Mouse (Mus musculus): Measurements from ENCODE around the gene Hopx.

Gene Hopx

GRCm38 (mm10) chr5:77114817-77115731 is at the start of gene Hopx:
Gene Hopx (minus strand): TSS chr5:77115121.
- peak; percentile 66 to 87 for DNase-seq (ENCODE audit: low spot score in 2 of 2)

GRCm38 (mm10) chr5:77163597-77163996 is 48.7 kb upstream of the Hopx start:
- DNase-seq (ENCODE audit: low spot score in 2 of 2), result no peak

GRCm38 (mm10) chr5:77162566-77162965 is 47.6 kb upstream of the Hopx start:
- no peak for DNase-seq (ENCODE audit: low spot score in 2 of 2)

GRCm38 (mm10) chr5:77157777-77158540 is 43.0 kb upstream of the Hopx start:
- peak; percentile 35 to 63 for DNase-seq (ENCODE audit: low spot score in 2 of 2)

GRCm38 (mm10) chr5:77156938-77157337 is 42.0 kb upstream of the Hopx start:
- no peak for DNase-seq (ENCODE audit: low spot score in 2 of 2)

GRCm38 (mm10) chr5:77155526-77155925 is 40.6 kb upstream of the Hopx start:
- DNase-seq (ENCODE audit: low spot score in 2 of 2), result no peak

GRCm38 (mm10) chr5:77154812-77155211 is 39.9 kb upstream of the Hopx start:
- peak in 1 of 2 experiments; percentile 26 for DNase-seq (ENCODE audit: low spot score in 2 of 2)

GRCm38 (mm10) chr5:77151738-77152137 is 36.8 kb upstream of the Hopx start:
- DNase-seq (ENCODE audit: low spot score in 2 of 2), result no peak

GRCm38 (mm10) chr5:77151075-77151474 is 36.2 kb upstream of the Hopx start:
- no peak for DNase-seq (ENCODE audit: low spot score in 2 of 2)

- no peak for DNase-seq (ENCODE audit: low spot score in 2 of 2)
These were observed 33.2 kb upstream of the Hopx start for GRCm38 (mm10) chr5:77148021-77148621.

- no peak for DNase-seq (ENCODE audit: low spot score in 2 of 2)
These were observed 31.7 kb upstream of the Hopx start for GRCm38 (mm10) chr5:77146459-77147170.

- DNase-seq (ENCODE audit: low spot score in 2 of 2), result no peak
These were observed 29.7 kb upstream of the Hopx start for GRCm38 (mm10) chr5:77144647-77145046.

- peak; percentile 40 to 46 for DNase-seq (ENCODE audit: low spot score in 2 of 2)
These were observed 28.2 kb upstream of the Hopx start for GRCm38 (mm10) chr5:77143076-77143475.

- DNase-seq (ENCODE audit: low spot score in 2 of 2), result no peak
These were observed 26.4 kb upstream of the Hopx start for GRCm38 (mm10) chr5:77141336-77141735.

- no peak for DNase-seq (ENCODE audit: low spot score in 2 of 2)
These were observed 25.9 kb upstream of the Hopx start for GRCm38 (mm10) chr5:77140861-77141260.

- DNase-seq (ENCODE audit: low spot score in 2 of 2), result peak in 1 of 2 experiments; percentile 19
These were observed 25.2 kb upstream of the Hopx start for GRCm38 (mm10) chr5:77140108-77140507.

- no peak for DNase-seq (ENCODE audit: low spot score in 2 of 2)
These were observed 22.9 kb upstream of the Hopx start for GRCm38 (mm10) chr5:77137701-77138265.

GRCm38 (mm10) chr5:77136684-77137224 is 21.8 kb upstream of the Hopx start:
- DNase-seq (ENCODE audit: low spot score in 2 of 2), result no peak

GRCm38 (mm10) chr5:77134961-77135360 is 20.0 kb upstream of the Hopx start:
- no peak for DNase-seq (ENCODE audit: low spot score in 2 of 2)

- no peak for DNase-seq (ENCODE audit: low spot score in 2 of 2)
These were observed 19.5 kb upstream of the Hopx start for GRCm38 (mm10) chr5:77134465-77134864.

- DNase-seq (ENCODE audit: low spot score in 2 of 2), result no peak
These were observed 19.0 kb upstream of the Hopx start for GRCm38 (mm10) chr5:77133960-77134359.

All from heart, adult 9 months (tissue).